Mouse (Mus musculus): ENCODE data around the gene Topbp1. TPM values are rescaled to one million over a fixed set of nuclear protein-coding genes. Genes with fewer than 3 reads are reported as not detected.

Gene Topbp1
- polyA plus RNA-seq (2011; ENCODE audit: insufficient read depth, insufficient read length, low read depth, missing spikeins), result 163 and 200 TPM in 2 replicates

- Histone ChIP-seq H3K9ac (ENCODE audit: low read depth, poor library complexity, severe bottlenecking) (peak within 1 kb of the TSS; percentile 93), H3K27ac (ENCODE audit: insufficient read depth, low read length) (peak within 1 kb of the TSS; percentile 58), H3K4me3 (ENCODE audit: low read depth, low read length) (peak within 1 kb of the TSS; percentile 98), H3K36me3 (ENCODE audit: control insufficient read depth, insufficient read depth, low read length, poor library complexity, severe bottlenecking) (peaks cover 35% of the 10 kb centered on the region), H3K27me3 (ENCODE audit: control insufficient read depth, insufficient read depth, low read length, poor library complexity, severe bottlenecking) (no peaks in the 10 kb centered on the region), H3K9me3 (replicated peaks; ENCODE audit: control insufficient read depth, insufficient read depth, low read length, poor library complexity, severe bottlenecking) (no peaks in the 10 kb centered on the region), H3K4me1 (ENCODE audit: control insufficient read depth, insufficient read depth, low read length) (peaks cover 2% of the 10 kb centered on the region)
- TF ChIP-seq EP300 (IDR thresholded peaks at IDR 0.05; ENCODE audit: insufficient read depth, low read depth, low read length) (no peak), CTCF (IDR thresholded peaks at IDR 0.05; ENCODE audit: low read depth, low read length) (no peak), POLR2A (IDR thresholded peaks at IDR 0.05; ENCODE audit: insufficient read depth, low read length) (peak; percentile 97)
Observed at GRCm38 (mm10) chr9:103304927-103305326, at the start of gene Topbp1, which contains the start of gene 1300017J02Rik. Gene Topbp1 (plus strand): TSS chr9:103305215. Gene 1300017J02Rik (minus strand): TSS chr9:103305082.

GRCm38 (mm10) chr9:103265778-103266177 is 39.2 kb upstream of the Topbp1 start:
- Histone ChIP-seq H3K9me3 (replicated peaks; ENCODE audit: control insufficient read depth, insufficient read depth, low read length, poor library complexity, severe bottlenecking) (no peaks in the 10 kb centered on the region; the same call in none of the 2 replicates), H3K4me3 (ENCODE audit: low read depth, low read length) (no peak overlapping the region), H3K36me3 (ENCODE audit: control insufficient read depth, insufficient read depth, low read length, poor library complexity, severe bottlenecking) (no peaks in the 10 kb centered on the region), H3K27ac (ENCODE audit: insufficient read depth, low read length) (no peak overlapping the region), H3K27me3 (ENCODE audit: control insufficient read depth, insufficient read depth, low read length, poor library complexity, severe bottlenecking) (no peaks in the 10 kb centered on the region), H3K4me1 (ENCODE audit: control insufficient read depth, insufficient read depth, low read length) (no peaks in the 10 kb centered on the region), H3K9ac (ENCODE audit: low read depth, poor library complexity, severe bottlenecking) (no peak overlapping the region)
- TF ChIP-seq CTCF (IDR thresholded peaks at IDR 0.05; ENCODE audit: low read depth, low read length), result no peak
- no peak for TF ChIP-seq POLR2A (IDR thresholded peaks at IDR 0.05; ENCODE audit: insufficient read depth, low read length)
- no peak for TF ChIP-seq EP300 (IDR thresholded peaks at IDR 0.05; ENCODE audit: insufficient read depth, low read depth, low read length)

- no peak for TF ChIP-seq EP300 (IDR thresholded peaks at IDR 0.05; ENCODE audit: insufficient read depth, low read depth, low read length)
- no peak for TF ChIP-seq POLR2A (IDR thresholded peaks at IDR 0.05; ENCODE audit: insufficient read depth, low read length)
- TF ChIP-seq CTCF (IDR thresholded peaks at IDR 0.05; ENCODE audit: low read depth, low read length), result no peak
- Histone ChIP-seq H3K36me3 (ENCODE audit: control insufficient read depth, insufficient read depth, low read length, poor library complexity, severe bottlenecking) (no peaks in the 10 kb centered on the region), H3K27me3 (ENCODE audit: control insufficient read depth, insufficient read depth, low read length, poor library complexity, severe bottlenecking) (no peaks in the 10 kb centered on the region), H3K9ac (ENCODE audit: low read depth, poor library complexity, severe bottlenecking) (no peak overlapping the region), H3K4me3 (ENCODE audit: low read depth, low read length) (no peak overlapping the region), H3K9me3 (replicated peaks; ENCODE audit: control insufficient read depth, insufficient read depth, low read length, poor library complexity, severe bottlenecking) (no peaks in the 10 kb centered on the region; the same call in none of the 2 replicates), H3K4me1 (ENCODE audit: control insufficient read depth, insufficient read depth, low read length) (no peaks in the 10 kb centered on the region), H3K27ac (ENCODE audit: insufficient read depth, low read length) (no peak overlapping the region)
Observed at GRCm38 (mm10) chr9:103271104-103271503, 33.9 kb upstream of the Topbp1 start.

- H3K4me3 ChIP-seq (ENCODE audit: low read depth, low read length), result no peak overlapping the region
- no peaks in the 10 kb centered on the region for H3K27me3 ChIP-seq (ENCODE audit: control insufficient read depth, insufficient read depth, low read length, poor library complexity, severe bottlenecking)
- no peak overlapping the region for H3K9ac ChIP-seq (ENCODE audit: low read depth, poor library complexity, severe bottlenecking)
- H3K4me1 ChIP-seq (ENCODE audit: control insufficient read depth, insufficient read depth, low read length), result peaks cover 3% of the 10 kb centered on the region
- TF ChIP-seq CTCF (IDR thresholded peaks at IDR 0.05; ENCODE audit: low read depth, low read length) (no peak), EP300 (IDR thresholded peaks at IDR 0.05; ENCODE audit: insufficient read depth, low read depth, low read length) (no peak), POLR2A (IDR thresholded peaks at IDR 0.05; ENCODE audit: insufficient read depth, low read length) (no peak)
- no peaks in the 10 kb centered on the region for H3K9me3 ChIP-seq (replicated peaks; ENCODE audit: control insufficient read depth, insufficient read depth, low read length, poor library complexity, severe bottlenecking)
- no peaks in the 10 kb centered on the region for H3K36me3 ChIP-seq (ENCODE audit: control insufficient read depth, insufficient read depth, low read length, poor library complexity, severe bottlenecking)
- no peak overlapping the region for H3K27ac ChIP-seq (ENCODE audit: insufficient read depth, low read length)
Observed at GRCm38 (mm10) chr9:103274819-103275218, 30.2 kb upstream of the Topbp1 start.

- Histone ChIP-seq H3K27ac (ENCODE audit: insufficient read depth, low read length) (no peak overlapping the region), H3K4me1 (ENCODE audit: control insufficient read depth, insufficient read depth, low read length) (peaks cover 3% of the 10 kb centered on the region), H3K9me3 (replicated peaks; ENCODE audit: control insufficient read depth, insufficient read depth, low read length, poor library complexity, severe bottlenecking) (no peaks in the 10 kb centered on the region), H3K4me3 (ENCODE audit: low read depth, low read length) (no peak overlapping the region), H3K36me3 (ENCODE audit: control insufficient read depth, insufficient read depth, low read length, poor library complexity, severe bottlenecking) (no peaks in the 10 kb centered on the region), H3K27me3 (ENCODE audit: control insufficient read depth, insufficient read depth, low read length, poor library complexity, severe bottlenecking) (no peaks in the 10 kb centered on the region), H3K9ac (ENCODE audit: low read depth, poor library complexity, severe bottlenecking) (no peak overlapping the region)
- TF ChIP-seq EP300 (IDR thresholded peaks at IDR 0.05; ENCODE audit: insufficient read depth, low read depth, low read length) (no peak), POLR2A (IDR thresholded peaks at IDR 0.05; ENCODE audit: insufficient read depth, low read length) (no peak), CTCF (IDR thresholded peaks at IDR 0.05; ENCODE audit: low read depth, low read length) (no peak)
Observed at GRCm38 (mm10) chr9:103275676-103276075, 29.3 kb upstream of the Topbp1 start.

- Histone ChIP-seq H3K36me3 (ENCODE audit: control insufficient read depth, insufficient read depth, low read length, poor library complexity, severe bottlenecking) (no peaks in the 10 kb centered on the region), H3K9ac (ENCODE audit: low read depth, poor library complexity, severe bottlenecking) (no peak overlapping the region), H3K4me1 (ENCODE audit: control insufficient read depth, insufficient read depth, low read length) (peaks cover 3% of the 10 kb centered on the region), H3K27me3 (ENCODE audit: control insufficient read depth, insufficient read depth, low read length, poor library complexity, severe bottlenecking) (no peaks in the 10 kb centered on the region), H3K27ac (ENCODE audit: insufficient read depth, low read length) (no peak overlapping the region), H3K4me3 (ENCODE audit: low read depth, low read length) (no peak overlapping the region), H3K9me3 (replicated peaks; ENCODE audit: control insufficient read depth, insufficient read depth, low read length, poor library complexity, severe bottlenecking) (no peaks in the 10 kb centered on the region)
- no peak for TF ChIP-seq EP300 (IDR thresholded peaks at IDR 0.05; ENCODE audit: insufficient read depth, low read depth, low read length)
- TF ChIP-seq POLR2A (IDR thresholded peaks at IDR 0.05; ENCODE audit: insufficient read depth, low read length), result no peak
- no peak for TF ChIP-seq CTCF (IDR thresholded peaks at IDR 0.05; ENCODE audit: low read depth, low read length)
Observed at GRCm38 (mm10) chr9:103276876-103277275, 28.1 kb upstream of the Topbp1 start.
